Mouse (Mus musculus) liver, adult 2 months (tissue): ENCODE results near the gene Ncstn.

ENCODE experiments used
- CTCF ChIP-seq: fragments of 200-500 bp; IDR thresholded peaks from 2 replicates; pipeline ENCODE4 v1.5.1; 2011; ENCODE audit warnings: low read depth, low read length, control low read depth
- POLR2A ChIP-seq: fragments of 200-500 bp; IDR thresholded peaks from 2 replicates; pipeline ENCODE4 v1.6.1; 2011; ENCODE audit warnings: low read length, control low read depth; ENCODE audit not compliant: insufficient read depth; ENCODE audit errors: extremely low read depth

GRCm38 (mm10) chr1:172053541-172054440, 28.8 kb downstream of the Ncstn start:
- TF ChIP-seq CTCF (no peak), POLR2A (no peak)
